Mouse (Mus musculus): ENCODE results near the gene Trim63. TPM values are rescaled to one million over a fixed set of nuclear protein-coding genes. Genes with fewer than 3 reads are reported as not detected.

Gene Trim63
- polyA plus RNA-seq, 1 experiment: 0.32 TPM

DNA sequence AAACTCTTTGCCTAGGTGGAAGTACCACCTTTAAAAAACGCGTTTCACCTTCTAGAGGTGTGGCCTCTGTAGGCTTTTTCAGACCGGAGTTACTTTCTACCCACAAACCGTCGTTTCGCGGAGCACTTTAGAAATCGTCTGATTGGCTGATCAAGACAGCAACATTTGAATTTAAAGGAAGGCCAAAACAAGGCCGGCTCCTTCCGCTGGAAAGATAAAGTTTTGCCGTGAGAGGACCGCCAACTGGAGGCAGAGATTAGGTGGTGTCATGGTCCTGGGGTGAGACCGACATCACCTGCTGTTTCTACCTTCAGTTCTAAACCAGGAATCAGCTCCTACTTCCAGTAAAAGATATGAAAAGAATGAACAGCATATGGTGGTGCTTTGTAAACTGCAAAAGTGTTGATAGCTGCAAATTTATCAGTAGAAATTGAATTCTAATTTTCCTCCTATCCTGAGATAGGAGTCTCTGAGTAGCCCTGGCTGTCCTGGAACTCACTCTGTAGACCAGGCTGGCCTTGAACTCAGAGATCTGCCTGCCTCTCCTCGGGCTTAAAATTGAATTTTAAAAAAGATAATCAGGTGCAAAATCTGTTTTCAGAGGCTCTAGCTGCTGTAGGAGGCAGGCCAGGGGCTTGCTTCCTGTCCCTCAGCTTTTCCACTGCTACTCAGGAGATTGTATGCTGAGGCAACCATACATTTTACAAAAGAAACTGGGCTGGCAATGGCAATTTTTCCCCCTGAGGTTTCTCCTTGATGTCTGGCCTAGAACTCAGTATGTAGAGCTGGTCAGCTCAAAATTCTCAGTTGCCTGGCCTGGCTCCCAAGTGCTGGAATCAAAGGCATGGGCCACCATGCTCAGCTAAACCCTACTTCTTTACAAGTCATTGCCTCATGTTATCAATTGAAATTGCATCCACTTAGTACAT is 41.2 kb upstream of the Trim63 start:
- DNase-seq (ENCODE audit: low read depth in 1 of 2, low spot score in 2 of 2): peak; percentile 55 to 81
- peaks cover 7% of the 10 kb centered on the region; the same call in 1 of the 2 replicates for H3K4me1 ChIP-seq (ENCODE audit: control insufficient read depth, insufficient read depth, insufficient read length)
- H3K4me3 ChIP-seq (ENCODE audit: extremely low read depth, insufficient read depth, insufficient read length): peak overlapping the region; percentile 25; the same call in 1 of the 2 replicates
- WGBS: 3% methylated on average over 14 of the region's 14 CpGs
- TF ChIP-seq CTCF (IDR thresholded peaks at IDR 0.05; ENCODE audit: extremely low read depth, insufficient read depth, insufficient read length, insufficient replicate concordance) (no peak), POLR2A (IDR thresholded peaks at IDR 0.05; ENCODE audit: low read depth, low read length) (peak; percentile 8; the same call in 1 of the 2 replicates)
- H3K27ac ChIP-seq (ENCODE audit: insufficient read depth, low read length): peak overlapping the region; percentile 54
- peaks cover 6% of the 10 kb centered on the region for H3K36me3 ChIP-seq (ENCODE audit: control insufficient read depth, insufficient read depth, low read length)
- H3K27me3 ChIP-seq (ENCODE audit: control insufficient read depth, insufficient read depth, low read length): no peaks in the 10 kb centered on the region

DNA sequence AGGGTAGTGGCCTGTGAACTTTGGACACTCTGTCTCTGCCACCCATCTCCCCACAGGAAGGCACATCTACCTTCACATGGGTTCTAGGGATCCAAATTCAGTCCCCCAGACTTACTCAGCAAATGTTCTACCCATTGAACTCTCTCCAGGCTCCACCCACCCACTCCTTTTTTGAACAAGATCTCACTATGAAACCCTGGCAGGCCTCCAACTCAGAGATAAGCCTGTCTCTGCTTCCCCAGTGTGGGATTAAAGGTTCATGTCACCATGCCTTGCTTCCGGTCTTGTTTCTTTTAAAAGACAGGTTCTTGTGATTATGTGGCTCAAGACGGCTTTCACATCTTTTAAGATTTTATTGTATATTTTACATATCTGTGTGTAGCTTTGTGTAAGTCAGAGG is 30.0 kb upstream of the Trim63 start:
- Histone ChIP-seq H3K27me3 (ENCODE audit: control insufficient read depth, insufficient read depth, low read length) (no peaks in the 10 kb centered on the region), H3K27ac (ENCODE audit: insufficient read depth, low read length) (no peak overlapping the region), H3K4me1 (ENCODE audit: control insufficient read depth, insufficient read depth, insufficient read length) (peaks cover 11% of the 10 kb centered on the region; the same call in 1 of the 2 replicates), H3K36me3 (ENCODE audit: control insufficient read depth, insufficient read depth, low read length) (peaks cover 9% of the 10 kb centered on the region), H3K4me3 (ENCODE audit: extremely low read depth, insufficient read depth, insufficient read length) (no peak overlapping the region)
- TF ChIP-seq POLR2A (IDR thresholded peaks at IDR 0.05; ENCODE audit: low read depth, low read length): no peak
- TF ChIP-seq CTCF (IDR thresholded peaks at IDR 0.05; ENCODE audit: extremely low read depth, insufficient read depth, insufficient read length, insufficient replicate concordance): no peak
- no peak for DNase-seq (ENCODE audit: low read depth in 1 of 2, low spot score in 2 of 2)
- WGBS: 82% methylated on average over 2 of the region's 2 CpGs

DNA sequence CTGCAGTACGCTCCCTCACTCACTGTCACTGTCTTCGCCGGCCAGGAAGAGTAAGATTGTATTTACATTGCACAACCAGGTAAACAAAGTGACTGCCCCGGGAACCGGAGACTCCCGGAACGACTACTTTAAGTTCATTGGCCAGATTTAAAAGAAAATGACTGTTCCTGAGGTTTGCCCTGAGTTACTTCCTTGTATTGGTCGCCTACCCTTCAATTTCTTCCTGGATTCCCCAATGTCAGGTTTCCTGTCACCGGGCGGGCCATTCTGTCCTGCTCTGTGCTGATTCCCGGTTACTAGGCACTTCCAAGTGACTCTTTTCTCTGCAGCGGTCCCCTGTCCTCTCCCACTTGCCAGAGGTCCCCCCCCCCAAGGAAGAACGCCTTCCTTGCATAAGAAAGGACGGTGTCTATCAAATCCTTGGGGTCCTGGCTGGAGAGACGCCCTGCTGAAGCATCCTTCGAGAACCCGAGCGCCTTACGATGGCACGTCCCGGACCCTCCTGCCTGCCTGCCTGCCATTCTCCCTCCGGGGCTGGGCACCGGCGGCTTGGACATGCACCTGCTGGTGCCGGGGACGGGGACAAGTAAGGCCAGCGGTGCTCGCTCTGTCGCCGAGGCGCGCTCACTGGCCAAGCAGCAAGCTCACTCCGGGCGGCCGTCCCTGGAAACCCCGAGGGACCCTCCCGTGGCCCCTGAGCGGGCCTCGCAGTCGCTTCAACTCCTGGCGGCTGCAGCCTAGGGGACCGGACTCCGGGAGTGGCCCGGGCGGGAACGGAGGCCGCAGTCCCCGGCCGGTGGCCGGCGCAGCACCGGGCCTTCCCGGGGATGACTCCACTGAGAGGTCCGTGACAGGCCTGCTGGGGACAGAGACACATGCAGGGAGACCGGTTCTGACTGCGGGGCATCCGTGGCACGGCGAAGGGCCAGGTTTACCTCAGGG is 28.4 kb upstream of the Trim63 start:
- TF ChIP-seq CTCF (IDR thresholded peaks at IDR 0.05; ENCODE audit: extremely low read depth, insufficient read depth, insufficient read length, insufficient replicate concordance): no peak
- TF ChIP-seq POLR2A (IDR thresholded peaks at IDR 0.05; ENCODE audit: low read depth, low read length): no peak
- DNase-seq (ENCODE audit: low read depth in 1 of 2, low spot score in 2 of 2): no peak
- Histone ChIP-seq H3K27ac (ENCODE audit: insufficient read depth, low read length) (peak overlapping the region; percentile 64), H3K27me3 (ENCODE audit: control insufficient read depth, insufficient read depth, low read length) (no peaks in the 10 kb centered on the region), H3K4me1 (ENCODE audit: control insufficient read depth, insufficient read depth, insufficient read length) (peaks cover 11% of the 10 kb centered on the region; the same call in 1 of the 2 replicates), H3K36me3 (ENCODE audit: control insufficient read depth, insufficient read depth, low read length) (peaks cover 8% of the 10 kb centered on the region), H3K4me3 (ENCODE audit: extremely low read depth, insufficient read depth, insufficient read length) (peak overlapping the region; percentile 99)
- 2% methylated on average over 59 of the region's 59 CpGs for WGBS

DNA sequence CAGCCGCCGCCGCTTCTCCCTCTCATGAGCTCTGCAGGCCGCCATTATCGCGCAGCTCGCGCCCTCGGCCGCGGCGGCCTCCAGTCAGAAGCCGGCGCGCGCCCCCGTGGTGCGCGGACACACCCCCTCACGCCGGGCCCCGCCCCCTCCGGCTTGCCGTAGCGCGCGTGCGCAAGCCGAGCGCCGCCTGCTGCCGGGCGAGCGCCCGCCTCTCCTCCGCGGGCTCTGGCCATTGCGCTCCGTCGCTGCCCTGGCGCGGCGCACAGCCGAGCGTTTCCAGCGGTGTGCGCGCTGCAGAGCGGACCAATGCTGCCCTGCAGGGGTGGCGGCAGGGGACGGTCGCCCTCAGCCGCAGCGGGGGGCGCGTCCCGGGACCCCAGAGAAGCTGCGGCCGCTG is 27.8 kb upstream of the Trim63 start:
- under 1% methylated on average over 30 of the region's 59 CpGs for WGBS
- peaks cover 11% of the 10 kb centered on the region; the same call in 1 of the 2 replicates for H3K4me1 ChIP-seq (ENCODE audit: control insufficient read depth, insufficient read depth, insufficient read length)
- peak overlapping the region; percentile 97 for H3K27ac ChIP-seq (ENCODE audit: insufficient read depth, low read length)
- peak; percentile 82 to 93 for DNase-seq (ENCODE audit: low read depth in 1 of 2, low spot score in 2 of 2)
- H3K4me3 ChIP-seq (ENCODE audit: extremely low read depth, insufficient read depth, insufficient read length): peak overlapping the region; percentile 99
- peak; percentile 59; the same call in 1 of the 2 replicates for TF ChIP-seq POLR2A (IDR thresholded peaks at IDR 0.05; ENCODE audit: low read depth, low read length)
- TF ChIP-seq CTCF (IDR thresholded peaks at IDR 0.05; ENCODE audit: extremely low read depth, insufficient read depth, insufficient read length, insufficient replicate concordance): no peak
- no peaks in the 10 kb centered on the region for H3K27me3 ChIP-seq (ENCODE audit: control insufficient read depth, insufficient read depth, low read length)
- H3K36me3 ChIP-seq (ENCODE audit: control insufficient read depth, insufficient read depth, low read length): peaks cover 6% of the 10 kb centered on the region

DNA sequence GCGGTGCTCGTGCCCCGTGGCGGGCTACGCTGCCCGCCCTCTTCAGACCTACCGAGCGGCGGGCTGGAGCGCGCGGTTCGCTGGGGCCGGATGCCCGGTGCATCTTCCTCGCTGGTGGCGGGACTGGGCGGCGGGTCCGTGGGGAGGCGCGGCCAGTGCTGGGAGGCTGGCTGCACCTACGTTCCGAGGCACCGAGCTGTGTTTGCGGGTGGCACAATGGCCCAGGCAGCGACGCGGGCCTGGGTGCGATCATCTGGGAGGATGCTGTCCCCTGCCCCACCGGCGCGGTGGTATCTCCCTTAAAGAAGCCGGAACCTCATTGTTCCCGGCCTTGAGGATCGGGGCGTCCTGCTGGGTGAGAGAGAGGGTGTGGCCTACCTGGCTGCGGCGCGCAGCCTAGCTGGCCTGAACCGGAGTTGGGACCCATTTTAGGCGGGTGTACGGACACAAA is 27.3 kb upstream of the Trim63 start, which contains the start of gene Pdik1l:
Gene Pdik1l (minus strand): TSS at position 321 of the 451 bp plus-strand sequence.
- peaks cover 11% of the 10 kb centered on the region; the same call in 1 of the 2 replicates for H3K4me1 ChIP-seq (ENCODE audit: control insufficient read depth, insufficient read depth, insufficient read length)
- no peaks in the 10 kb centered on the region for H3K27me3 ChIP-seq (ENCODE audit: control insufficient read depth, insufficient read depth, low read length)
- 0 out of 2 replicates have a peak, but pooled peaks cover 5% of the 10 kb centered on the region for H3K36me3 ChIP-seq (ENCODE audit: control insufficient read depth, insufficient read depth, low read length)
- H3K27ac ChIP-seq (ENCODE audit: insufficient read depth, low read length): peak within 1 kb of the TSS; percentile 97
- DNase-seq (ENCODE audit: low read depth in 1 of 2, low spot score in 2 of 2): peak; percentile 65 to 70
- TF ChIP-seq POLR2A (IDR thresholded peaks at IDR 0.05; ENCODE audit: low read depth, low read length): no peak
- TF ChIP-seq CTCF (IDR thresholded peaks at IDR 0.05; ENCODE audit: extremely low read depth, insufficient read depth, insufficient read length, insufficient replicate concordance): no peak
- H3K4me3 ChIP-seq (ENCODE audit: extremely low read depth, insufficient read depth, insufficient read length): peak within 1 kb of the TSS; percentile 99
- WGBS: under 1% methylated on average over 41 of the region's 43 CpGs

Measured in spleen, adult 2 months (tissue).